Mouse (Mus musculus): ENCODE data around the gene Camta1. TPM values are rescaled to one million over a fixed set of nuclear protein-coding genes. Genes with fewer than 3 reads are reported as not detected.

Gene Camta1
- polyA plus RNA-seq, 1 experiment from 2014 or later: 78.7 TPM

GRCm38 (mm10) chr4:151074817-151075216 is 786.9 kb downstream of the Camta1 start:
- no peak overlapping the region for H3K27ac ChIP-seq
- H3K27me3 ChIP-seq: no peaks in the 10 kb centered on the region
- no peaks in the 10 kb centered on the region for H3K4me1 ChIP-seq
- no peak overlapping the region for H3K9ac ChIP-seq
- 89% methylated on average over 15 of the region's 15 CpGs for whole genome bisulfite sequencing
- H3K36me3 ChIP-seq: no peaks in the 10 kb centered on the region
- H3K9me3 ChIP-seq: no peaks in the 10 kb centered on the region
- H3K4me2 ChIP-seq: no peak overlapping the region
- ATAC-seq (ENCODE audit: borderline replicate concordance, extremely low read depth, low FRiP score, low TSS enrichment): no peak
- H3K4me3 ChIP-seq: no peak overlapping the region

GRCm38 (mm10) chr4:151073108-151073744 is 788.5 kb downstream of the Camta1 start:
- H3K27ac ChIP-seq: no peak overlapping the region
- 46% methylated on average over 13 of the region's 13 CpGs for WGBS
- peak; percentile 46; the same call in 1 of the 2 replicates for ATAC-seq (ENCODE audit: borderline replicate concordance, extremely low read depth, low FRiP score, low TSS enrichment)
- H3K9me3 ChIP-seq: no peaks in the 10 kb centered on the region
- H3K9ac ChIP-seq: no peak overlapping the region
- H3K4me2 ChIP-seq: no peak overlapping the region
- no peaks in the 10 kb centered on the region for H3K36me3 ChIP-seq
- no peak overlapping the region for H3K4me3 ChIP-seq
- no peaks in the 10 kb centered on the region for H3K27me3 ChIP-seq
- H3K4me1 ChIP-seq: no peaks in the 10 kb centered on the region

- no peak for ATAC-seq (ENCODE audit: borderline replicate concordance, extremely low read depth, low FRiP score, low TSS enrichment)
- H3K4me2 ChIP-seq: no peak overlapping the region
- no peaks in the 10 kb centered on the region for H3K27me3 ChIP-seq
- no peaks in the 10 kb centered on the region for H3K9me3 ChIP-seq
- WGBS: 74% methylated on average over 7 of the region's 7 CpGs
- H3K36me3 ChIP-seq: no peaks in the 10 kb centered on the region
- H3K27ac ChIP-seq: no peak overlapping the region
- H3K9ac ChIP-seq: no peak overlapping the region
- no peaks in the 10 kb centered on the region for H3K4me1 ChIP-seq
- H3K4me3 ChIP-seq: no peak overlapping the region
These were observed 790.7 kb downstream of the Camta1 start for GRCm38 (mm10) chr4:151070962-151071361.

- Histone ChIP-seq H3K36me3 (no peaks in the 10 kb centered on the region), H3K4me3 (no peak overlapping the region), H3K9ac (no peak overlapping the region), H3K9me3 (no peaks in the 10 kb centered on the region), H3K4me1 (no peaks in the 10 kb centered on the region), H3K4me2 (no peak overlapping the region), H3K27me3 (no peaks in the 10 kb centered on the region), H3K27ac (no peak overlapping the region)
- 60% methylated on average over 4 of the region's 4 CpGs for WGBS
- no peak for ATAC-seq (ENCODE audit: borderline replicate concordance, extremely low read depth, low FRiP score, low TSS enrichment)
These were observed 792.9 kb downstream of the Camta1 start for GRCm38 (mm10) chr4:151068751-151069150.

GRCm38 (mm10) chr4:151059566-151059965 is 802.1 kb downstream of the Camta1 start:
- Histone ChIP-seq H3K4me2 (no peak overlapping the region), H3K36me3 (peaks cover 6% of the 10 kb centered on the region), H3K4me1 (peaks cover 11% of the 10 kb centered on the region; the same call in 1 of the 2 replicates), H3K27ac (no peak overlapping the region), H3K27me3 (no peaks in the 10 kb centered on the region), H3K9ac (no peak overlapping the region), H3K4me3 (no peak overlapping the region), H3K9me3 (0 out of 2 replicates have a peak, but pooled peaks cover 3% of the 10 kb centered on the region)
- WGBS: 98% methylated on average over 4 of the region's 4 CpGs
- no peak for ATAC-seq (ENCODE audit: borderline replicate concordance, extremely low read depth, low FRiP score, low TSS enrichment)

GRCm38 (mm10) chr4:151058634-151059033 is 803.0 kb downstream of the Camta1 start:
- H3K4me1 ChIP-seq: peaks cover 11% of the 10 kb centered on the region; the same call in 1 of the 2 replicates
- H3K4me2 ChIP-seq: peak overlapping the region; percentile 61
- peak overlapping the region; percentile 81; the same call in 1 of the 2 replicates for H3K4me3 ChIP-seq
- WGBS: 70% methylated on average over 4 of the region's 4 CpGs
- no peak for ATAC-seq (ENCODE audit: borderline replicate concordance, extremely low read depth, low FRiP score, low TSS enrichment)
- 0 out of 2 replicates have a peak, but pooled peaks cover 3% of the 10 kb centered on the region for H3K9me3 ChIP-seq
- H3K27ac ChIP-seq: no peak overlapping the region; the same call in 1 of the 2 replicates
- no peak overlapping the region for H3K9ac ChIP-seq
- H3K27me3 ChIP-seq: no peaks in the 10 kb centered on the region
- peaks cover 11% of the 10 kb centered on the region for H3K36me3 ChIP-seq

GRCm38 (mm10) chr4:151057347-151058321 is 804.0 kb downstream of the Camta1 start, which contains the start of gene Vamp3:
Gene Vamp3, minus strand, starts transcription at chr4:151057963.
- H3K9ac ChIP-seq: peak within 1 kb of the TSS; percentile 79

GRCm38 (mm10) chr4:151051162-151051561 is 810.5 kb downstream of the Camta1 start:
- H3K9ac ChIP-seq: no peak overlapping the region
- H3K4me2 ChIP-seq: no peak overlapping the region
- no peaks in the 10 kb centered on the region for H3K9me3 ChIP-seq
- H3K27ac ChIP-seq: no peak overlapping the region
- H3K4me3 ChIP-seq: no peak overlapping the region
- peaks cover 1% of the 10 kb centered on the region; the same call in 1 of the 2 replicates for H3K4me1 ChIP-seq
- WGBS: 77% methylated on average over 1 of the region's 1 CpGs
- ATAC-seq (ENCODE audit: borderline replicate concordance, extremely low read depth, low FRiP score, low TSS enrichment): no peak
- H3K27me3 ChIP-seq: no peaks in the 10 kb centered on the region
- H3K36me3 ChIP-seq: peaks cover 54% of the 10 kb centered on the region

More at GRCm38 (mm10) chr4:151057347-151058321, 804.0 kb downstream of the Camta1 start, which contains the start of gene Vamp3:
- peak within 1 kb of the TSS; percentile 81 for H3K4me3 ChIP-seq
- under 1% methylated on average over 104 of the region's 114 CpGs for WGBS
- peaks cover 11% of the 10 kb centered on the region; the same call in 1 of the 2 replicates for H3K4me1 ChIP-seq
- H3K36me3 ChIP-seq: peaks cover 17% of the 10 kb centered on the region
- peak within 1 kb of the TSS; percentile 95 for H3K27ac ChIP-seq
- no peaks in the 10 kb centered on the region for H3K27me3 ChIP-seq
- peak within 1 kb of the TSS; percentile 61 for H3K4me2 ChIP-seq
- peak; percentile 99 for ATAC-seq (ENCODE audit: borderline replicate concordance, extremely low read depth, low FRiP score, low TSS enrichment)
- H3K9me3 ChIP-seq: 0 out of 2 replicates have a peak, but pooled peaks cover 3% of the 10 kb centered on the region

GRCm38 (mm10) chr4:151046524-151046923 is 815.2 kb downstream of the Camta1 start:
- Histone ChIP-seq H3K4me1 (peaks cover 12% of the 10 kb centered on the region; the same call in 1 of the 2 replicates), H3K9me3 (no peaks in the 10 kb centered on the region), H3K27ac (no peak overlapping the region), H3K27me3 (no peaks in the 10 kb centered on the region), H3K9ac (no peak overlapping the region), H3K36me3 (peaks cover 32% of the 10 kb centered on the region), H3K4me2 (no peak overlapping the region), H3K4me3 (no peak overlapping the region)
- 82% methylated on average over 3 of the region's 3 CpGs for WGBS
- no peak for ATAC-seq (ENCODE audit: borderline replicate concordance, extremely low read depth, low FRiP score, low TSS enrichment)

- H3K9me3 ChIP-seq: no peaks in the 10 kb centered on the region
- peak overlapping the region; percentile 96 for H3K4me2 ChIP-seq
- H3K27me3 ChIP-seq: no peaks in the 10 kb centered on the region
- ATAC-seq (ENCODE audit: borderline replicate concordance, extremely low read depth, low FRiP score, low TSS enrichment): no peak
- H3K4me3 ChIP-seq: peak overlapping the region; percentile 48
- peaks cover 12% of the 10 kb centered on the region; the same call in 1 of the 2 replicates for H3K4me1 ChIP-seq
- H3K9ac ChIP-seq: peak overlapping the region; percentile 8; the same call in 1 of the 2 replicates
- WGBS: 5% methylated on average over 21 of the region's 21 CpGs
- peaks cover 21% of the 10 kb centered on the region for H3K36me3 ChIP-seq
- no peak overlapping the region for H3K27ac ChIP-seq
These were observed 816.6 kb downstream of the Camta1 start for GRCm38 (mm10) chr4:151044944-151045570.

Measured in lung, embryonic 15.5 days (tissue).